Mouse (Mus musculus) megakaryocyte-erythroid progenitor cell, adult 5-6 weeks (primary cell): ENCODE data around the gene Arhgap30. TPM values are rescaled to one million over a fixed set of nuclear protein-coding genes. Genes with fewer than 3 reads are reported as not detected.

Experiments used
- ATAC-seq: replicated peaks from 2 replicates; pipeline ENCODE4 v1.8.0; 2016; ENCODE audit warnings: mild to moderate bottlenecking, inconsistent platforms; ENCODE audit not compliant: severe bottlenecking, poor library complexity, low FRiP score, low TSS enrichment
- total RNA-seq, 2 experiments: library from RNA; stranded (forward) in 1 of 2; stranded (reverse) in 1 of 2; fragments of 200-1000, 215-1000 nt in 1 of 2; fragments of >200 nt in 1 of 2; fragmentation: Nextera tagmentation in 1 of 2; gene quantifications; 2 replicates each; pipeline ENCODE4 v1.2.3; 2014 to 2017

The Arhgap30 gene
- total RNA-seq, 2 experiments from 2014 or later: 11.8 to 18.7 TPM

GRCm38 (mm10) chr1:171452923-171453322 lies 64.2 kb downstream of the Arhgap30 start:
- no peak for ATAC-seq

GRCm38 (mm10) chr1:171454926-171455325 lies 66.2 kb downstream of the Arhgap30 start:
- no peak for ATAC-seq

- no peak for ATAC-seq
Observed at GRCm38 (mm10) chr1:171457568-171457967, 68.8 kb downstream of the Arhgap30 start.

GRCm38 (mm10) chr1:171459791-171460190 lies 71.0 kb downstream of the Arhgap30 start:
- ATAC-seq: no peak

Other genes starting within 250 kb of the Arhgap30 start
- gene Sdhc, start 238.4 kb upstream of the Arhgap30 start, total RNA-seq (2014; fragmentation: Nextera tagmentation): 150 and 178 TPM in 2 replicates
- 72.0 and 84.7 TPM in 2 replicates for gene Sdhc, start 238.4 kb upstream of the Arhgap30 start, total RNA-seq (2017)
- gene Mpz, start 238.2 kb upstream of the Arhgap30 start, total RNA-seq (2014; fragmentation: Nextera tagmentation): not detected in 2 replicates
- gene Mpz, start 238.2 kb upstream of the Arhgap30 start, total RNA-seq (2017): 0.61 TPM in 1 of 2 replicates, not detected in the other
- 0.69 and 3.6 TPM in 2 replicates for gene Pcp4l1, start 192.7 kb upstream of the Arhgap30 start, total RNA-seq (2014; fragmentation: Nextera tagmentation)
- 1.1 TPM in 1 of 2 replicates, not detected in the other for gene Pcp4l1, start 192.7 kb upstream of the Arhgap30 start, total RNA-seq (2017)
- gene Nr1i3, start 175.0 kb upstream of the Arhgap30 start, total RNA-seq (2014; fragmentation: Nextera tagmentation): 0.07 TPM in 1 of 2 replicates, not detected in the other
- 0.38 TPM in 1 of 2 replicates, not detected in the other for gene Nr1i3, start 175.0 kb upstream of the Arhgap30 start, total RNA-seq (2017)
- gene Tomm40l, start 166.4 kb upstream of the Arhgap30 start, total RNA-seq (2014; fragmentation: Nextera tagmentation): 22.3 and 46.9 TPM in 2 replicates
- gene Tomm40l, start 166.4 kb upstream of the Arhgap30 start, total RNA-seq (2017): 25.0 and 33.7 TPM in 2 replicates
- 3.8 TPM in 1 of 2 replicates, not detected in the other for gene Apoa2, start 163.9 kb upstream of the Arhgap30 start, total RNA-seq (2014; fragmentation: Nextera tagmentation)
- not detected in 2 replicates for gene Apoa2, start 163.9 kb upstream of the Arhgap30 start, total RNA-seq (2017)
- gene Fcer1g, start 154.6 kb upstream of the Arhgap30 start, total RNA-seq (2014; fragmentation: Nextera tagmentation): 3.7 and 9.1 TPM in 2 replicates
- 11.9 and 14.3 TPM in 2 replicates for gene Fcer1g, start 154.6 kb upstream of the Arhgap30 start, total RNA-seq (2017)
- gene Adamts4, start 138.5 kb upstream of the Arhgap30 start, total RNA-seq (2014; fragmentation: Nextera tagmentation): 0.11 TPM in 1 of 2 replicates, not detected in the other
- gene Adamts4, start 138.5 kb upstream of the Arhgap30 start, total RNA-seq (2017): not detected in 2 replicates
- gene Ndufs2, start 137.6 kb upstream of the Arhgap30 start, total RNA-seq (2014; fragmentation: Nextera tagmentation): 273 and 313 TPM in 2 replicates
- gene Ndufs2, start 137.6 kb upstream of the Arhgap30 start, total RNA-seq (2017): 280 and 331 TPM in 2 replicates
- gene B4galt3, start 118.6 kb upstream of the Arhgap30 start, total RNA-seq (2014; fragmentation: Nextera tagmentation): 34.5 and 55.7 TPM in 2 replicates
- gene B4galt3, start 118.6 kb upstream of the Arhgap30 start, total RNA-seq (2017): 15.2 and 24.0 TPM in 2 replicates
- 114 and 123 TPM in 2 replicates for gene Ppox, start 107.8 kb upstream of the Arhgap30 start, total RNA-seq (2014; fragmentation: Nextera tagmentation)
- gene Ppox, start 107.8 kb upstream of the Arhgap30 start, total RNA-seq (2017): 18.1 and 29.5 TPM in 2 replicates
- gene Usp21, start 101.0 kb upstream of the Arhgap30 start, total RNA-seq (2014; fragmentation: Nextera tagmentation): 44.1 and 50.1 TPM in 2 replicates
- 16.9 and 33.0 TPM in 2 replicates for gene Usp21, start 101.0 kb upstream of the Arhgap30 start, total RNA-seq (2017)
- gene Ufc1, start 93.9 kb upstream of the Arhgap30 start, total RNA-seq (2014; fragmentation: Nextera tagmentation): 74.8 and 83.3 TPM in 2 replicates
- 65.6 and 72.6 TPM in 2 replicates for gene Ufc1, start 93.9 kb upstream of the Arhgap30 start, total RNA-seq (2017)
- gene Dedd, start 59.8 kb upstream of the Arhgap30 start, total RNA-seq (2014; fragmentation: Nextera tagmentation): 22.4 and 38.5 TPM in 2 replicates
- gene Dedd, start 59.8 kb upstream of the Arhgap30 start, total RNA-seq (2017): 13.5 and 23.7 TPM in 2 replicates
- 10.4 and 22.0 TPM in 2 replicates for gene Nit1, start 43.3 kb upstream of the Arhgap30 start, total RNA-seq (2014; fragmentation: Nextera tagmentation)
- 39.2 and 42.4 TPM in 2 replicates for gene Nit1, start 43.3 kb upstream of the Arhgap30 start, total RNA-seq (2017)
- 45.1 and 97.3 TPM in 2 replicates for gene Pfdn2, start 43.3 kb upstream of the Arhgap30 start, total RNA-seq (2014; fragmentation: Nextera tagmentation)
- 66.2 and 101 TPM in 2 replicates for gene Pfdn2, start 43.3 kb upstream of the Arhgap30 start, total RNA-seq (2017)
- gene Klhdc9, start 28.2 kb upstream of the Arhgap30 start, total RNA-seq (2014; fragmentation: Nextera tagmentation): 0.20 TPM in 1 of 2 replicates, not detected in the other
- 0.80 TPM in 1 of 2 replicates, not detected in the other for gene Klhdc9, start 28.2 kb upstream of the Arhgap30 start, total RNA-seq (2017)
- gene Nectin4, start 18.9 kb upstream of the Arhgap30 start, total RNA-seq (2014; fragmentation: Nextera tagmentation): not detected in 2 replicates
- 0.14 and 0.27 TPM in 2 replicates for gene Nectin4, start 18.9 kb upstream of the Arhgap30 start, total RNA-seq (2017)
- gene Usf1, start 22.4 kb downstream of the Arhgap30 start, total RNA-seq (2014; fragmentation: Nextera tagmentation): 24.1 and 32.0 TPM in 2 replicates
- 46.2 and 60.5 TPM in 2 replicates for gene Usf1, start 22.4 kb downstream of the Arhgap30 start, total RNA-seq (2017)
- gene Tstd1, start 29.9 kb downstream of the Arhgap30 start, total RNA-seq (2014; fragmentation: Nextera tagmentation): not detected in 2 replicates
- gene Tstd1, start 29.9 kb downstream of the Arhgap30 start, total RNA-seq (2017): 1.1 TPM in 1 of 2 replicates, not detected in the other
- gene F11r, start 48.6 kb downstream of the Arhgap30 start, total RNA-seq (2014; fragmentation: Nextera tagmentation): not detected in 2 replicates
- 0.38 and 2.3 TPM in 2 replicates for gene F11r, start 48.6 kb downstream of the Arhgap30 start, total RNA-seq (2017)
- gene Alyref2, start 114.5 kb downstream of the Arhgap30 start, total RNA-seq (2014; fragmentation: Nextera tagmentation): 5.5 and 10.9 TPM in 2 replicates
- 3.5 and 5.3 TPM in 2 replicates for gene Alyref2, start 114.5 kb downstream of the Arhgap30 start, total RNA-seq (2017)
- gene Itln1, start 146.3 kb downstream of the Arhgap30 start, total RNA-seq (2014; fragmentation: Nextera tagmentation): not detected in 2 replicates
- not detected in 2 replicates for gene Itln1, start 146.3 kb downstream of the Arhgap30 start, total RNA-seq (2017)
- 1.8 and 3.9 TPM in 2 replicates for gene Cd244a, start 170.2 kb downstream of the Arhgap30 start, total RNA-seq (2014; fragmentation: Nextera tagmentation)
- 1.7 and 2.4 TPM in 2 replicates for gene Cd244a, start 170.2 kb downstream of the Arhgap30 start, total RNA-seq (2017)
- 2.1 and 4.1 TPM in 2 replicates for gene Ly9, start 218.5 kb downstream of the Arhgap30 start, total RNA-seq (2014; fragmentation: Nextera tagmentation)
- 5.3 and 9.6 TPM in 2 replicates for gene Ly9, start 218.5 kb downstream of the Arhgap30 start, total RNA-seq (2017)